Mouse (Mus musculus): ENCODE measurements around the gene Mcur1. TPM values are rescaled to one million over a fixed set of nuclear protein-coding genes. Genes with fewer than 3 reads are reported as not detected.

Mcur1 gene
- total and polyA plus RNA-seq, 3 experiments, result 26.4 to 49.8 (median 43.9) TPM

DNA sequence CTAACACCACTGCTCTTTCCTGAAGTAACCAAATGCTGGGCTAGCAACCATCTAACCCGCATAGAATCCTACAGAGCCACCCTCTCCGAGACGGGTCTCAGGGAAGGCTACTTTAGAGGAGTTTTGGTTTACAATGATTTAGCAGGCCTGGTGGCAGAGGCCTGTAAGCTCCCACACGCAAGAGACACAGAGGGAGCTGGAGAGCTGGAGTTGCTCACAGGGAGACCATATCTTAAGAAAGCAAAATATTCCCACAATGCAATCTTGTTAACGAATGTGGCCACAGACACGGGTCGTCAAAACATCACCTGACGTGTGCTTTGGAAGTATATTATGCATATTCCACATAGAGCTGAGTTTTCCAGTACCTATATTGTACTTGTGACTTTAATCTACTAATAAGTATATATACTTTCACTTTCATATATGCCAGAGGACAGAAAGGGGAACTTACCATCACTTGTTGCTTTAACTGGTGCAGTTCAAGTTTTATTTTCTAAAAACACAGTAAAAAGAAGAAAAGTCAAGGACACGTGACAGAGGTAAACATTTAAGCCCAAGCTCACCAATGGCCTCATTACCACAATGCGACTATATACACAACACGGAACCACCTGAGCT, 10.8 kb downstream of the Mcur1 start:
- 74% methylated on average over 11 of the region's 11 CpGs for WGBS

DNA sequence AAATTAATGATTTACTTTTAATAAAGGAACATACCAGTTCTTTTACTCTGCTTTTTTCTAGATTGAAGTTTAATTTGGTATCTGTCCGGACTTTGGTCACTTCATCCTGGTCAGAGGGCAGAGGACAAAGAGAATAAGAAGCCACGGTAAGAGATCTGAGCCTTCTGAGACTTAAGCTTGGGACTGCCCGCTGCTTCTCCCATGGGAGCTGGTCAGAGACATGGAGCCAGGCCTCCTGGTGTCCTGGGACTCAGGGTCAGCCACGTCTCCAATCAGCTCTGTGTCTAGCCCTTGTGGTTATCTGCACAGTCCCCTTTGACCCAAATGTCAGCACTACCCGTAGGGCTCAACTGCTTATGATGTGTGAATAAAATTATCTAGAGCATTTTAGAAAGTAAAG, 11.4 kb downstream of the Mcur1 start:
- Histone ChIP-seq H3K79me2 (replicated peaks; ENCODE audit: control insufficient read depth, insufficient read depth, low read length) (no peaks in the 10 kb centered on the region), H3K4me3 (no peak overlapping the region), H3K36me3 (ENCODE audit: control insufficient read depth, insufficient read depth, low read length) (peaks cover 4% of the 10 kb centered on the region), H3K9ac (ENCODE audit: low read depth, low read length) (no peak overlapping the region), H3K27me3 (ENCODE audit: control insufficient read depth, insufficient read depth, low read length) (no peaks in the 10 kb centered on the region), H3K27ac (no peak overlapping the region), H3K4me1 (ENCODE audit: control insufficient read depth, insufficient read depth, low read length) (no peaks in the 10 kb centered on the region; the same call in none of the 2 replicates)
- DNase-seq, result no peak
- intact Hi-C loops (cut with DNase I), result loop anchor here (5.0 kb wide), 1 partner anchor 66 kb away; the partner anchor contains the start of gene Ranbp9
- no peak for TF ChIP-seq CTCF (IDR thresholded peaks at IDR 0.05)
- TF ChIP-seq EP300 (IDR thresholded peaks at IDR 0.05; ENCODE audit: insufficient read depth, low read depth, low read length), result no peak
- TF ChIP-seq POLR2A (IDR thresholded peaks at IDR 0.05; ENCODE audit: insufficient read depth, low read depth, low read length), result no peak
- WGBS, result 46% methylated on average over 5 of the region's 5 CpGs

More for the DNA sequence above, 10.8 kb downstream of the Mcur1 start:
- H3K9ac ChIP-seq (ENCODE audit: low read depth, low read length), result no peak overlapping the region
- H3K4me1 ChIP-seq (ENCODE audit: control insufficient read depth, insufficient read depth, low read length), result no peaks in the 10 kb centered on the region; the same call in none of the 2 replicates
- TF ChIP-seq CTCF (IDR thresholded peaks at IDR 0.05) (no peak), EP300 (IDR thresholded peaks at IDR 0.05; ENCODE audit: insufficient read depth, low read depth, low read length) (no peak), POLR2A (IDR thresholded peaks at IDR 0.05; ENCODE audit: insufficient read depth, low read depth, low read length) (no peak)
- intact Hi-C loops (cut with DNase I), result loop anchor here (5.0 kb wide), 1 partner anchor 67 kb away; the partner anchor contains the start of gene Ranbp9
- peak overlapping the region; percentile 26; the same call in 1 of the 2 replicates for H3K27ac ChIP-seq
- H3K4me3 ChIP-seq, result no peak overlapping the region
- no peaks in the 10 kb centered on the region for H3K27me3 ChIP-seq (ENCODE audit: control insufficient read depth, insufficient read depth, low read length)
- no peaks in the 10 kb centered on the region for H3K79me2 ChIP-seq (replicated peaks; ENCODE audit: control insufficient read depth, insufficient read depth, low read length)
- peaks cover 4% of the 10 kb centered on the region for H3K36me3 ChIP-seq (ENCODE audit: control insufficient read depth, insufficient read depth, low read length)
- DNase-seq, result no peak

DNA sequence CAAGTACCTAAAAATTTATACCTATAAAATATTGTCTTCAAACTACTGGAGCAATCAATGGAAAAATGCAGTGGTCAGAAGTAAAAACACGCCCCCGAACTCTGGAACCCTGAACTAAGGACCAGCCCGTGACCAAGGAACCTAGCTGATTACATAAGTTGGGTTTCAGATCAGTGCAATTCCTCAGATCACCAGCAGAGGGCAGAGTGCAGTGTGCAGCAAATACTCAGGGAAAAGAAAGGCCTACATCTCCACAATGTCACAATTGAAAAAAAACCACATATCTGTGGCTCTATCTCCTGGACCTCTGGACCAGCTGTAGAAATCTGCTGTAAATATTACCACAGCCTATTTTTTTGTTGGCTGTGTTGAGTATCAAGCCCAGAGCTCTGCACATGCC, 13.1 kb downstream of the Mcur1 start:
- H3K36me3 ChIP-seq (ENCODE audit: control insufficient read depth, insufficient read depth, low read length), result peaks cover 4% of the 10 kb centered on the region
- H3K9ac ChIP-seq (ENCODE audit: low read depth, low read length), result no peak overlapping the region
- no peak overlapping the region for H3K4me3 ChIP-seq
- DNase-seq, result peak; percentile 75 to 78
- no peaks in the 10 kb centered on the region for H3K79me2 ChIP-seq (replicated peaks; ENCODE audit: control insufficient read depth, insufficient read depth, low read length)
- TF ChIP-seq EP300 (IDR thresholded peaks at IDR 0.05; ENCODE audit: insufficient read depth, low read depth, low read length) (peak; percentile 45; the same call in 1 of the 2 replicates), POLR2A (IDR thresholded peaks at IDR 0.05; ENCODE audit: insufficient read depth, low read depth, low read length) (no peak), CTCF (IDR thresholded peaks at IDR 0.05) (0 out of 2 replicates have a peak, but pooled peaks have one; percentile 100)
- H3K27ac ChIP-seq, result peak overlapping the region; percentile 16; the same call in 1 of the 2 replicates
- WGBS, result 14% methylated on average over 3 of the region's 3 CpGs
- intact Hi-C loops (cut with DNase I), result loop anchor here (2.0 to 5.0 kb wide), 2 partner anchors 20 to 65 kb away; partner anchors contain the start of gene Ranbp9
- no peaks in the 10 kb centered on the region for H3K27me3 ChIP-seq (ENCODE audit: control insufficient read depth, insufficient read depth, low read length)
- no peaks in the 10 kb centered on the region; the same call in none of the 2 replicates for H3K4me1 ChIP-seq (ENCODE audit: control insufficient read depth, insufficient read depth, low read length)

DNA sequence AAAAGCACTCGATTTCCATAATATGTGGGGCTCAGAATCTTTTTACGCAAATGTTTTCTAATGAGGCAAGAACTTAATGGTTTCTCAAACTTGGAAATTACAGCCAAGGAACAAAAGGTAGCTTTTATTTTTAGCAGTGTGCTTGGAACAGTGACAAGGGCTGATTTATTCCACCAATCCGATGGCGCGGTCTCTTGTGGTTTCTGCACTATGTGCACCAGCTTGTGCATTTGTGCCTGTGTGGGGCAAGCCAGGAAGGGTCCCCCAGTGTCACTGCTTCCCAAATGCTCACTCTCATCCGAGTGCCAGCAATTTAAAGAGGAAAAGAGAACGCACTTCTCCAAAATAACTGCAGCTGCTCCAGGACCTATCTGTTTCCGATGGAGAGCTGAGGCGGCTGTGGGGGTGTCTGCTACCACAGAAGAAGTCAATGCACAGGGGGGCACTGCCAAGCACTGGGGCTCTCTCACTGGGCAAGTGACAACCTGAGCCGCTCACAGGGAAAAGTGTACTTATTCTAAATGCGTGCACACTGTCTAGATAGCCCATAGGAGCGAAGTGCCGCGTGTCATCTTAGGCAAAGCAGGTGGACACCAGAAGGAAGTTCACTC, 19.7 kb downstream of the Mcur1 start:
- Histone ChIP-seq H3K9ac (ENCODE audit: low read depth, low read length) (no peak overlapping the region), H3K4me3 (no peak overlapping the region), H3K36me3 (ENCODE audit: control insufficient read depth, insufficient read depth, low read length) (peaks cover 2% of the 10 kb centered on the region; the same call in 1 of the 2 replicates), H3K27me3 (ENCODE audit: control insufficient read depth, insufficient read depth, low read length) (no peaks in the 10 kb centered on the region), H3K4me1 (ENCODE audit: control insufficient read depth, insufficient read depth, low read length) (peaks cover 6% of the 10 kb centered on the region), H3K79me2 (replicated peaks; ENCODE audit: control insufficient read depth, insufficient read depth, low read length) (no peaks in the 10 kb centered on the region), H3K27ac (peak overlapping the region; percentile 41)
- WGBS, result 72% methylated on average over 14 of the region's 14 CpGs
- intact Hi-C loops (cut with DNase I), result no loop called here
- no peak for TF ChIP-seq EP300 (IDR thresholded peaks at IDR 0.05; ENCODE audit: insufficient read depth, low read depth, low read length)
- no peak for TF ChIP-seq CTCF (IDR thresholded peaks at IDR 0.05)
- TF ChIP-seq POLR2A (IDR thresholded peaks at IDR 0.05; ENCODE audit: insufficient read depth, low read depth, low read length), result no peak
- DNase-seq, result no peak

DNA sequence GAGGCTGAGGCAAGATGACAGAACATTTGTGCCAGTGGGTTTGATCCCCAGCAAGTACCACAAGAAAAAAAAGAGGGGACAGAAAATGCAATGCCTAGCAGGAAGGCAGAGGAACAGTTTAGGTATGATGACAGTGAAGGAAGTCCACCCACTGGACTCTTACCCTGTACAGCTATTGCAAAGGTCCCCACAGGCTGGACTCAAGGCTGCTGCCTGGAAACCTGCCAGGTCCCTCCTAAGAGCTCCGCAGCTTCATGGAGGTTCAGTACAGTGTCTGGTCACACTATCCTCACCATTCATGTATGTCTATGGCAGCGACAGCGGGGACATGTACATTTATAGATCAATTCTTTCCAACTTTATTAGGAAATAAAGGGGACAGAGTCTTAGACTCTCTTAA, 20.6 kb downstream of the Mcur1 start:
- no peak for TF ChIP-seq EP300 (IDR thresholded peaks at IDR 0.05; ENCODE audit: insufficient read depth, low read depth, low read length)
- no peak for TF ChIP-seq POLR2A (IDR thresholded peaks at IDR 0.05; ENCODE audit: insufficient read depth, low read depth, low read length)
- TF ChIP-seq CTCF (IDR thresholded peaks at IDR 0.05), result no peak
- Histone ChIP-seq H3K9ac (ENCODE audit: low read depth, low read length) (no peak overlapping the region), H3K79me2 (replicated peaks; ENCODE audit: control insufficient read depth, insufficient read depth, low read length) (no peaks in the 10 kb centered on the region), H3K4me1 (ENCODE audit: control insufficient read depth, insufficient read depth, low read length) (peaks cover 6% of the 10 kb centered on the region), H3K4me3 (no peak overlapping the region), H3K27ac (peak overlapping the region; percentile 41), H3K36me3 (ENCODE audit: control insufficient read depth, insufficient read depth, low read length) (peaks cover 2% of the 10 kb centered on the region; the same call in 1 of the 2 replicates), H3K27me3 (ENCODE audit: control insufficient read depth, insufficient read depth, low read length) (no peaks in the 10 kb centered on the region)
- 70% methylated on average over 3 of the region's 3 CpGs for WGBS
- no peak for DNase-seq
- intact Hi-C loops (cut with DNase I), result no loop called here

DNA sequence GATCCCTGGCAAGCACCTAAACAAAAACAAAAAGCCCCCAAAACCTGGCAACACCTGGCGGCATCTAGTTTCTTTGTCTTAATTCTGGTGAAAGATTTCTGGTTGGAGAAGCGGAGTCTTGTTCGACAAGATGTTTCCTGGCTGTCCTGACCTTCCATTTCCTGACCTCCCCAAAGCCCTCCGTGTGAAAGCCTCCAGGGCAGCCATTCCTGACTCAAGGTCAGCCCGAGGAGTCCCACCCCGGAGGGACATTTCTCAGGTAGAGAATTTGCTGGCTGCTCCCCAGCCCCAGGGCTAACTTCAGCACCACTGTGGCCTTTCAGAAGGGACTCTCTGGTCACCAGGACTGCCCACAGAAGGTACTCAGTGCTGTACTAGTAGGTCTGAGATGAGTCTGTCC, 22.1 kb downstream of the Mcur1 start:
- Histone ChIP-seq H3K27me3 (ENCODE audit: control insufficient read depth, insufficient read depth, low read length) (no peaks in the 10 kb centered on the region), H3K4me1 (ENCODE audit: control insufficient read depth, insufficient read depth, low read length) (peaks cover 6% of the 10 kb centered on the region), H3K36me3 (ENCODE audit: control insufficient read depth, insufficient read depth, low read length) (peaks cover 2% of the 10 kb centered on the region; the same call in 1 of the 2 replicates), H3K4me3 (no peak overlapping the region), H3K9ac (ENCODE audit: low read depth, low read length) (no peak overlapping the region), H3K79me2 (replicated peaks; ENCODE audit: control insufficient read depth, insufficient read depth, low read length) (no peaks in the 10 kb centered on the region), H3K27ac (no peak overlapping the region)
- intact Hi-C loops (cut with DNase I), result no loop called here
- no peak for DNase-seq
- TF ChIP-seq EP300 (IDR thresholded peaks at IDR 0.05; ENCODE audit: insufficient read depth, low read depth, low read length), result no peak
- no peak for TF ChIP-seq POLR2A (IDR thresholded peaks at IDR 0.05; ENCODE audit: insufficient read depth, low read depth, low read length)
- no peak for TF ChIP-seq CTCF (IDR thresholded peaks at IDR 0.05)
- WGBS, result 42% methylated on average over 6 of the region's 6 CpGs

Data from heart, adult 2 months (tissue).